9 mouse cellular contexts compared by ENCODE assay signal in the genomic region with DNA sequence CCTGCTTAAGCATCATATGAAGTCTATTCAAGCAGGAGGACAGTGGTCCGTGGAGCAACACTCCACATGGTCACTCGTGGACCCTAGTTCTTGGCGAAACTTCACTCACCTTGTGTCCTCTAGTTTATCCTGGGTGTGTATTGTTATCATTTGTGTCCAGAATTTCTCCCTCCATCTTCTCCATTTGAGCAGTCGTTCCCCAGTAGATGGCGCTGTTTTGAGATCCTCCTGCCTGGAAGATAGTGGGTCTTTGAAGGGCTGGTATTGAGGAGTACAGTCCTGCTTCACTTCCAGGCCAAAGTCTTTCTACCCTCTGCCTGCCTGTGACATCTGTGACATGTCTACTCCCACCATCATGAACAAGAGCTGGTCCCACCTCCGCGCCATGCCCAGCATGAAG.
A peak's percentile ranks its signal among the peaks of the same experiment; 100 is the strongest.
DNase-seq lines count a peak whose midpoint lies in the region; ATAC-seq lines count a peak whose summit lies in the region.
"Had no signal": no experiment of that assay in that cellular context is flagged by ENCODE, and none has a peak within 500 bp of the region (broad histone marks: within the 10 kb centered on the region; RNA-seq: fewer than 3 reads in every experiment).

No protein-coding gene starts in this region.

- H3K27me3 ChIP-seq in neural tube, embryonic 11.5 days (ENCODE audit: control insufficient read depth, insufficient read depth, low read length) = no peaks in the 10 kb centered on the region
- no peaks in the 10 kb centered on the region for H3K27me3 ChIP-seq in limb, embryonic 10.5 days (ENCODE audit: low read depth, poor library complexity, severe bottlenecking)
- H3K27me3 ChIP-seq in stomach, embryonic 16.5 days (ENCODE audit: control insufficient read depth, insufficient read depth, low read length) = no peaks in the 10 kb centered on the region

- no peak overlapping the region for H3K4me3 ChIP-seq in neural tube, embryonic 11.5 days (ENCODE audit: low read depth, low read length)
- H3K4me3 ChIP-seq in limb, embryonic 10.5 days = no peak overlapping the region
- no peak overlapping the region for H3K4me3 ChIP-seq in stomach, embryonic 16.5 days (replicated peaks; ENCODE audit: low read length)
- H3K4me3 ChIP-seq: megakaryocyte, embryonic 14.5 days had no signal

- no peaks in the 10 kb centered on the region for H3K9me3 ChIP-seq in neural tube, embryonic 11.5 days (ENCODE audit: control insufficient read depth, low read length)
- no peaks in the 10 kb centered on the region for H3K9me3 ChIP-seq in limb, embryonic 10.5 days (replicated peaks)
- H3K9me3 ChIP-seq in stomach, embryonic 16.5 days (replicated peaks; ENCODE audit: control insufficient read depth, low read length) = no peaks in the 10 kb centered on the region
- H3K9me3 ChIP-seq: megakaryocyte, embryonic 14.5 days had no signal

- no peaks in the 10 kb centered on the region for H3K36me3 ChIP-seq in neural tube, embryonic 11.5 days (ENCODE audit: control insufficient read depth, insufficient read depth, low read length)
- no peaks in the 10 kb centered on the region for H3K36me3 ChIP-seq in limb, embryonic 10.5 days
- H3K36me3 ChIP-seq in stomach, embryonic 16.5 days (ENCODE audit: control insufficient read depth, insufficient read depth, low read length) = no peaks in the 10 kb centered on the region

- ATAC-seq in neural tube, embryonic 11.5 days (ENCODE audit: insufficient read depth, low FRiP score, low TSS enrichment) = no peak
- ATAC-seq in stomach, embryonic 16.5 days (ENCODE audit: insufficient read depth, low FRiP score) = no peak

- peak; percentile 30 for DNase-seq in gastrocnemius, postnatal 14 days
- DNase-seq in gastrocnemius, postnatal 36 days = no peak
- DNase-seq in neural tube, embryonic 11.5 days (ENCODE audit: low spot score) = peak; percentile 34
- DNase-seq in neural tube, embryonic 10.5 days (ENCODE audit: extremely low spot score, low spot score) = no peak
- DNase-seq in c-Kit-positive CD71-negative TER-119-negative erythroid progenitor cells, embryonic 14.5 days (ENCODE audit: low read depth) = peak; percentile 52
- DNase-seq in limb, embryonic 10.5 days (ENCODE audit: low spot score) = no peak
- no peak for DNase-seq in urinary bladder, postnatal 25 days (ENCODE audit: low spot score)

- 52% methylated on average over 7 of the region's 7 CpGs for WGBS in neural tube, embryonic 11.5 days
- WGBS in limb, embryonic 10.5 days = 56% methylated on average over 7 of the region's 7 CpGs
- 56% methylated on average over 7 of the region's 7 CpGs for WGBS in stomach, embryonic 16.5 days

- intact Hi-C loops in gastrocnemius, postnatal 14 days (cut with DNase I; ENCODE audit: low total_unique reads) = loop anchor here (10.0 kb wide), 1 partner anchor 87 kb away; no protein-coding TSS in a partner anchor
- intact Hi-C loops in gastrocnemius, postnatal 36 days (cut with DNase I) = loop anchor here (5.0 to 10.0 kb wide), 3 partner anchors 85 to 247 kb away; no protein-coding TSS in a partner anchor

- H3K27ac ChIP-seq in neural tube, embryonic 11.5 days (ENCODE audit: low read depth, low read length) = no peak overlapping the region
- peak overlapping the region; percentile 64 for H3K27ac ChIP-seq in limb, embryonic 10.5 days
- peak overlapping the region; percentile 53; the same call in 1 of the 2 replicates for H3K27ac ChIP-seq in stomach, embryonic 16.5 days (ENCODE audit: low read length)

- no peak overlapping the region for H3K4me2 ChIP-seq in neural tube, embryonic 11.5 days (ENCODE audit: low read depth)
- H3K4me2 ChIP-seq in stomach, embryonic 16.5 days (ENCODE audit: low read depth, low read length) = no peak overlapping the region

- H3K4me1 ChIP-seq in neural tube, embryonic 11.5 days (ENCODE audit: control insufficient read depth, insufficient read depth, low read length) = no peaks in the 10 kb centered on the region
- H3K4me1 ChIP-seq in limb, embryonic 10.5 days = peaks cover 46% of the 10 kb centered on the region
- H3K4me1 ChIP-seq in stomach, embryonic 16.5 days (ENCODE audit: control insufficient read depth, insufficient read depth, low read length) = no peaks in the 10 kb centered on the region; the same call in 1 of the 2 replicates

- H3K9ac ChIP-seq in neural tube, embryonic 11.5 days (ENCODE audit: low read length) = no peak overlapping the region
- H3K9ac ChIP-seq in stomach, embryonic 16.5 days (ENCODE audit: low read length) = no peak overlapping the region

Comparison
In these comparisons a context has a peak if more than half of its experiments do, and no peak if none do; other contexts are left out.
1. DNase-seq: peak in gastrocnemius, postnatal 14 days (single experiment), neural tube, embryonic 11.5 days (single experiment) and c-Kit-positive CD71-negative TER-119-negative erythroid progenitor cells, embryonic 14.5 days (single experiment); none in gastrocnemius, postnatal 36 days (0 of 2), neural tube, embryonic 10.5 days (single experiment), limb, embryonic 10.5 days (single experiment) and urinary bladder, postnatal 25 days (single experiment).